Mouse (Mus musculus): Measurements from ENCODE around the gene Ppm1k.

DNA sequence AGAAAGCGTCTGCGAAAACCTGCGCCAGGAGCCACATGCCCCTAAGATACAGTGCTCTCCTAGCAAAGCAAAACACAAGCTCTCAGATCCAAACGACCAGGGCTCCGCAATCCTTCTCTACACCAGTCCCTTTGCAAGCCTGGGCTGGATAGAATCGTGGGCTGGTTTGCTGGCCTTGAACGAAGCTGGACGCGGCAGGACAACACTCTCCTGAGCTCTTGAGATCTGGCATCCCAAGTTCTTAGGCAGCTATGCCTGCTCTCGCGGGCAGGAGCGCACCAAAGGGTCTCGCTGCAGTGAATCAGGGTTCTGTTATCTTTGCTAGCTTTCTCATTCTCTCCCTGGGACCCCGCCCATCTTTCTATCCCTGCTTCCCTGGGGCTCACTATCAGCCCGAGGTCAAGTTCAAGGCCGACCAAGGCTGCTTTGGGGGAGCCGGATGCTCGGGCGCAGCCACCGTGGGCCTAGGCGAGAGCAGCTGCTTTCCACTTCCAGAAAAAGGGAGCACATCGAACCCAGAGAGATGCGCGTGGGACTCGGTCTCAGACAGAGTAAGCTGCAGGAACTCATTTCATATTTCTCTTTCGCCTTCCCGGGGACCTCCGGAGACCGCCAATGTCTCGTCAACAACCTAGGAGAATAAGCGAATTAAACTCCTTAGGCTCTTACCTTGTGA lies 519 bp downstream of the Ppm1k start:
- TF ChIP-seq CTCF (IDR thresholded peaks at IDR 0.05; ENCODE audit: borderline replicate concordance, insufficient read depth, low read depth, low read length): no peak
- TF ChIP-seq POLR2A (IDR thresholded peaks at IDR 0.05; ENCODE audit: borderline replicate concordance, insufficient read depth, low read length): no peak

Data from cerebellum, adult 2 months (tissue).